Mouse (Mus musculus) hindbrain, embryonic 13.5 days (tissue): ENCODE data around the gene Heatr5b. TPM values are rescaled to one million over a fixed set of nuclear protein-coding genes. Genes with fewer than 3 reads are reported as not detected.
"Not testable (repeated sequence)": the region's sequence is repeated elsewhere in the genome, so short reads cannot be mapped to it uniquely, and the experiment has no call there.

Experiments used
- ATAC-seq: fragments of 200-750 bp; cut with Nextera tagmentation; 2 replicates; pipeline ENCODE4 v1.8.0; 2017; ENCODE audit warnings: moderate TSS enrichment; ENCODE audit not compliant: low FRiP score
- H3K27ac ChIP-seq: fragments of 300-500 bp; sonication (generic); 2 replicates; pipeline ENCODE4 v1.5.1; 2015; ENCODE audit warnings: inconsistent platforms, mild to moderate bottlenecking, moderate library complexity
- H3K27me3 ChIP-seq: fragments of 300-500 bp; sonication (generic); 2 replicates; pipeline ENCODE4 v1.6.1; 2015; ENCODE audit warnings: mild to moderate bottlenecking, inconsistent platforms
- H3K36me3 ChIP-seq: fragments of 300-500 bp; sonication (generic); 2 replicates; pipeline ENCODE4 v1.6.1; 2015; ENCODE audit warnings: mild to moderate bottlenecking, inconsistent platforms
- H3K4me1 ChIP-seq: fragments of 300-500 bp; sonication (generic); replicated peaks from 2 replicates; pipeline ENCODE4 v1.6.1; 2015; ENCODE audit warnings: inconsistent platforms
- H3K4me2 ChIP-seq: fragments of 300-500 bp; sonication (generic); 2 replicates; pipeline ENCODE4 v1.6.1; 2015; ENCODE audit warnings: inconsistent platforms, mild to moderate bottlenecking, moderate library complexity
- H3K4me3 ChIP-seq: fragments of 300-500 bp; sonication (generic); 2 replicates; pipeline ENCODE4 v1.5.1; 2015; ENCODE audit warnings: mild to moderate bottlenecking, inconsistent platforms
- H3K9ac ChIP-seq: fragments of 300-500 bp; sonication (generic); 2 replicates; pipeline ENCODE4 v1.6.1; 2015; ENCODE audit warnings: mild to moderate bottlenecking, inconsistent platforms
- H3K9me3 ChIP-seq: fragments of 300-500 bp; sonication (generic); 2 replicates; pipeline ENCODE4 v1.6.1; 2016; ENCODE audit warnings: inconsistent platforms
- WGBS: fragments of 180-500 bp; shearing (Covaris S2); methylation state at CpG from one replicate; pipeline ENCODE4 v1.1.7; 2015; 5-methylcytosine and 5-hydroxymethylcytosine counted together
- polyA plus RNA-seq: library from polyadenylated mRNA; unstranded; fragments of >200 nt; fragmentation: Nextera tagmentation; extraction: Ambion mirVana; gene quantifications from 2 replicates; pipeline ENCODE4 v1.2.1, GENCODE M21; 2015

Heatr5b gene
- polyA plus RNA-seq, 1 experiment from 2014 or later, result 20.4 TPM

DNA sequence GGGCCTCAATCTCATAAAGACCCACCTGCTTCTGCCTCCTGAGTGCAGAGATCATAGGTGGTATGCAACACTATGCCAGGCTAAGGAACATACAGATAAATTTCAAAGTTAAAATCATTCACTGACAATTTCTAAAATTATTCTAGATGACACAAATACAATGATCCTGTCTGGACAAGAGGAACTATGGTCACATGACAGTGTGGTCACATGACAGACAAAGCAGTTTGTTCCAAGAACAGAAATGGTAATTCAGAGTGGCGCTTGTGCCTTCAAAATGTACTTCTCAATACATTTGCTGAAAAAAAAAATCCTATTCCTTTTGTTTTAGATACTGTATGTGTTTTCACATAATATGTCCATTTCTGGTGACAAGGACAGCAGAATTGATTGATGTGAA, 37.9 kb downstream of the Heatr5b start:
- Histone ChIP-seq H3K9me3 (no peaks in the 10 kb centered on the region), H3K9ac (no peak overlapping the region), H3K27me3 (no peaks in the 10 kb centered on the region), H3K4me2 (no peak overlapping the region), H3K27ac (no peak overlapping the region), H3K4me3 (no peak overlapping the region), H3K36me3 (peaks cover 85% of the 10 kb centered on the region), H3K4me1 (no peaks in the 10 kb centered on the region)
- no peak for ATAC-seq
- WGBS, result 92% methylated on average over 1 of the region's 1 CpGs

DNA sequence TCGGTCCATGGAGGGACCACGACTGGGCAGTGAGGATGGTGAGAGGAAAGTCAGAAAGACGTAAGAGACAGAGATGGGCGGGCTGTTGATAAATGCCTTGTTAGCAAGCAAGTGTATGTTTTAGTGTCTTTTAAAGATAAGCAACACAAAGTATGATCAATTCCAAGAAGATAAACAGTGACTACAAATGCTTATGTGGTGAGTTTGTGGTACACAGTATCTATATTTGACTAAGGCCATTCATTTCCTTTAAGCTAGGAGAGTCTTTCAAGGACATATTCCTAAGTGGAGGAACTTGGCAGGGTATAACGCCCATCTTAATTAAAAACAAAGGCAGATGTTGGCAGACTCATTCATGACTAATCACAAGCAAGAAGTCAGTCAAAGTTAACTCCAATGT, 40.8 kb downstream of the Heatr5b start:
- Histone ChIP-seq H3K9me3 (no peaks in the 10 kb centered on the region), H3K4me3 (no peak overlapping the region), H3K4me2 (no peak overlapping the region), H3K9ac (no peak overlapping the region), H3K4me1 (no peaks in the 10 kb centered on the region), H3K27me3 (no peaks in the 10 kb centered on the region), H3K27ac (no peak overlapping the region), H3K36me3 (peaks cover 82% of the 10 kb centered on the region)
- no peak for ATAC-seq
- WGBS, result 91% methylated on average over 5 of the region's 5 CpGs

DNA sequence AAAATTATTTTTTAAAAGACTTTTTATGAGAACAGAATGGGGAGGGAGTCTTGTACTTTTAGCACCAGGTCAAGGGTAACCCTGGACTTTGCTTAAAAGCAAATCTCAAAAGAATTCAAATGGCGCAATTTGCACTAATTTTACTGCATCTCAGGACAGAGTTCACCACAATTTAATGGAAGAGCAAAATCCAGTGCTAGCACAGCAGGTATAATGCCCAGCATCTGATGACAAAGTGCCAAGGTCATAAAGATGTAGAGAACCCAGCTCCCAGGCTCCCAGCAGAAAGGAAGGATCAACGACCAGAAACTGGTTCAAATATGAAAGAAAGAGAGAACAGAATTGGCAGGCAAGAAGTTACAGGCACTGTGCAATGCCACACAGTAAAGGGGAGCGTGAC, 43.0 kb downstream of the Heatr5b start:
- Histone ChIP-seq H3K27ac (no peak overlapping the region), H3K36me3 (peaks cover 69% of the 10 kb centered on the region), H3K9ac (no peak overlapping the region), H3K4me3 (no peak overlapping the region), H3K9me3 (no peaks in the 10 kb centered on the region), H3K27me3 (no peaks in the 10 kb centered on the region), H3K4me2 (no peak overlapping the region), H3K4me1 (no peaks in the 10 kb centered on the region)
- WGBS, result 92% methylated on average over 3 of the region's 3 CpGs
- no peak for ATAC-seq

DNA sequence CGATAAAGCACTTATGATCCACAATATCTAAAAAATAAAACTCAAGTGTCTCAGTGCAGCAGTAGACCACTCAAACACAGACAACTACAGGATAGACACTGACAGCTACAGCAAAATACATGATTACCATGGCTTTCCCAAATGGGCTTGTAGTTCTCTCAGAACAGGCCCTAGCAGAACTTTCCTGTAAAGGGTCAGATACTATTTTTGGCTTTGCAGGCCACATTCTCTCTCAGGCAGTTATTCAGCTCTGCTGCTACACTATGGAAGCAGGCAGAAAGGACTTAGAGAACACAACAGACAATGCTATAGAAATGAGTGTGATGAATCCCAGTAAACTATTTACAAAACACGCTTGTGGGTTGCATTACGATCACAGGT, 43.5 kb downstream of the Heatr5b start:
- H3K27ac ChIP-seq, result no peak overlapping the region
- H3K4me3 ChIP-seq, result no peak overlapping the region
- no peaks in the 10 kb centered on the region for H3K9me3 ChIP-seq
- peaks cover 65% of the 10 kb centered on the region for H3K36me3 ChIP-seq
- no peak for ATAC-seq
- 92% methylated on average over 3 of the region's 3 CpGs for WGBS
- no peaks in the 10 kb centered on the region for H3K27me3 ChIP-seq
- no peaks in the 10 kb centered on the region for H3K4me1 ChIP-seq
- H3K4me2 ChIP-seq, result no peak overlapping the region
- H3K9ac ChIP-seq, result no peak overlapping the region

DNA sequence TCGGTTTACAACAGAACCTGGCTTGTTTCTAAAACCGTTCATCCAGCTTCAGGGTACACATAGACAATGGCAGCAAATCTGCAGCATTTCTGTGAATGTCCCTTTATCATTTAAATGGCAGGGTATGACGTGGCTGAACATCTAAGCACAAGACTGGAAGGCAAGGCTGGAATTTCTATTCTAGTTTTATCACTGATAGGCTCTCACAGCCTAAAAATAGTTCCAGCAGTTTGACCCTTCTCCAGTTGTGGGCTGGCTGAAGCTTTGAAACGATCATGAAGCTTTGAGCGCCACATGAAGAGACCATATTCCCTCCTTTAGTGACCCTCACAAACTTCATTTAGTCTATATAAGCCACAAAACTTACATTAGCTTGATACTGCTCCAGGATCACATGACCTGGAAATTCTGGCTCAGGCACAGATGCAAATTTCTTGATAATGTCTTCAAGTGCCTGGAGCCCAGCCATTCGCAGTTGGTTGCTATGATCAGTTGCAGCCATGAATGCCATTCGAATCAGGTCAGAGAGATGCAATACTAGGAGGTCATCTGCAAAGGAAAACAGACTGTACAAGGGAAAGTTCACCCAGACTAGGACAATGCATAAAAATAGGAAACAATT, 44.0 kb downstream of the Heatr5b start:
- Histone ChIP-seq H3K27ac (no peak overlapping the region), H3K4me1 (no peaks in the 10 kb centered on the region), H3K9ac (no peak overlapping the region), H3K4me2 (no peak overlapping the region), H3K9me3 (no peaks in the 10 kb centered on the region), H3K4me3 (no peak overlapping the region), H3K36me3 (peaks cover 60% of the 10 kb centered on the region), H3K27me3 (no peaks in the 10 kb centered on the region)
- no peak for ATAC-seq
- WGBS, result 79% methylated on average over 7 of the region's 7 CpGs

DNA sequence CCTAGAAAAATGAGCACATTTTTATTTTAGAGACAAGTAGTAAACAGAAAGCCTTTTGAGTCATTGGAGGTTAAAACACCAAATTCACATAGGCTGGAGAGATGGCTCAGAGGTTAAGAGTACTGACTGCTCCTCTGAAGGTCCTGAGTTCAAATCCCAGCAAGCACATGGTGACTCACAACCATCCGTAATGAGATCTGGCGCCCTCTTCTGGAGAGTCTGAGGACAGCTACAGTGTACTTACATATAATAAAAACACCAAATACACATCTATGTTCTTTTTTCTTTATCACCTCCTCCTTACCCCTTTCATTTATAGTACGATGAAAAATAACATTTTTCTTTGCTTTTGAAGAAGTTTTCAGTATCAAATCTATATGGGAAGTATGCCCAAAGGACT, 46.9 kb downstream of the Heatr5b start:
- not testable (repeated sequence) for H3K27ac ChIP-seq, H3K9ac ChIP-seq, H3K9me3 ChIP-seq, H3K4me2 ChIP-seq, ATAC-seq, H3K4me1 ChIP-seq, H3K27me3 ChIP-seq, H3K4me3 ChIP-seq
- peaks cover 47% of the 10 kb centered on the region for H3K36me3 ChIP-seq
- WGBS, result 82% methylated on average over 3 of the region's 3 CpGs

DNA sequence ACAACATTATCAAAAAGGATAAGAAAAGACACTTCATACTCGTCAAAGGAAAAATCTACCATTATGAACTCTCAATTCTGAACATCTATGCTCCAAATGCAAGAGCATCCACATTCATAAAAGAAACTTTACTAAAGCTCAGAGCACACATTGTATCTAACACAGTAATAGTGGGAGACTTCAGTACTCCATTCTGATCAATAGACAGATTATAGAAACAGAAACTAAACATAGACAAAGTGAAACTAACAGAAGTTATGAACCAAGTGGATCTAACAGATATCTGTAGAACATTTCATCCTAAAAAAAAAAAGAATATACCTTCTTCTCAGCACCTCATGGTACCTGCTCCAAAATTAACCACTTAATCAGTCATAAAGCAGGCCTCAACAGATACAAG, 56.4 kb downstream of the Heatr5b start:
- ATAC-seq, result no peak
- Histone ChIP-seq H3K9ac (no peak overlapping the region), H3K27ac (no peak overlapping the region), H3K4me2 (no peak overlapping the region), H3K4me3 (no peak overlapping the region), H3K4me1 (no peaks in the 10 kb centered on the region), H3K36me3 (peaks cover 56% of the 10 kb centered on the region), H3K9me3 (0 out of 2 replicates have a peak, but pooled peaks cover 3% of the 10 kb centered on the region), H3K27me3 (no peaks in the 10 kb centered on the region)
- 93% methylated on average over 1 of the region's 1 CpGs for WGBS

DNA sequence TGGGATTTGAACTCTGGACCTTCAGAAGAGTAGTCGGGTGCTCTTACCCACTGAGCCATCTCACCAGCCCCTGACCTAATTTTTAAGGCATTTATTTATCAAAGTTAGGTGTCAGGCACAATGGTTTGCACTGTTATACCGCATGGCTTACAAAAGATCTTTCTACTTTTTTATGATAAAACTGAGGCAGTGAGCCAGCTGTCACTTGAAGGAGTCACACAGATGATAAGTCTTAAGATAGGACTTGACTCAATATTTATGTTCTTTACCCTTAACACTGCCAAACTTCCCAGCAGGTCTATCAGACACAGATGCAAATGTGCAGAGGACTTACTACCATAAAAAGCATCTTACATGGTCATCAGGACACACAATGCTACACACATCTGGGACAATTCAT, 62.8 kb downstream of the Heatr5b start:
- peaks cover 62% of the 10 kb centered on the region for H3K36me3 ChIP-seq

DNA sequence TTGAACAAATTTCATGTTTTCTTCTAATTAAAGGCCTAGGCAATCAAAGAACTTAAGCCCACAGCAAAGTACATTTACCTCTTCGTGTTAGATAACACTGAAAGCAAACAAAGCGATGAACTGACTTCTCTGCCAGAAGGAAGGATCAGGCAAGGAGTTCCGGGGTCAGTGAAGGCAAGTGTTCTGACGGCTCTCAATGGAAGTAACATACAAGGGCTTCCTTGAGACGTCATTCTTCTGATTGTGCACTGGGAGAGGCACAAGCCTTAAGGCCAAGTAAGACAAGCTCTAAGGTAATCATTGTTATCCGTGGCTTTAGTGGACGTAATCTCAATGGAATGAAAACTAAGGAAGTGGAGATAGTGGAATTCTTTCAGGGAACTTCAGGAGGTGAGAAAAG, 64.2 kb downstream of the Heatr5b start:
- no peaks in the 10 kb centered on the region for H3K27me3 ChIP-seq
- no peak overlapping the region for H3K9ac ChIP-seq
- 84% methylated on average over 7 of the region's 7 CpGs for WGBS
- H3K4me1 ChIP-seq, result no peaks in the 10 kb centered on the region
- H3K4me3 ChIP-seq, result no peak overlapping the region
- H3K27ac ChIP-seq, result no peak overlapping the region
- peaks cover 67% of the 10 kb centered on the region for H3K36me3 ChIP-seq
- no peaks in the 10 kb centered on the region for H3K9me3 ChIP-seq
- no peak for ATAC-seq
- no peak overlapping the region for H3K4me2 ChIP-seq

More for the DNA sequence above, 62.8 kb downstream of the Heatr5b start:
- no peak for ATAC-seq
- 97% methylated on average over 2 of the region's 2 CpGs for WGBS
- Histone ChIP-seq H3K27me3 (no peaks in the 10 kb centered on the region), H3K4me3 (no peak overlapping the region), H3K4me1 (no peaks in the 10 kb centered on the region), H3K27ac (no peak overlapping the region), H3K9me3 (no peaks in the 10 kb centered on the region), H3K4me2 (no peak overlapping the region), H3K9ac (no peak overlapping the region)

DNA sequence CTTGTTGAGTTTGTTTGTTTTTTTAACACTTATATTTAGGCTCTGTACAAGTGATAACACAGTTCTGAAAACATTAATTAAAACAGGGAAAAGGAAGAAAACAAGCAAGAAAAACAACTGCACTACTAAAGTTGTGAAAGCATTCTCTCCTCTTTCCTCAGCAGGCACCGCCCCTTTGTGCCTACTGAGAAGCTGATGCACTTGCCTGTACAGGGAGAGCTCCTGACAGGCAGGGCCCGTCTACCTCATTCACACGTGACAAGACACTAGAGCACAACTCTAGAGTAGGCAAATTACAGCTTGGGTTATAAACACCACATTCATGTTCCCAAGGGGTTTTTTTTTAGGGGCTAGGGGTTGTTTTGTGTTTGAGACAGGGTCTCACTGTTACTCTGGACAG, 65.8 kb downstream of the Heatr5b start:
- H3K4me3 ChIP-seq, result no peak overlapping the region
- H3K27ac ChIP-seq, result no peak overlapping the region
- peaks cover 72% of the 10 kb centered on the region for H3K36me3 ChIP-seq
- ATAC-seq, result no peak
- H3K9me3 ChIP-seq, result no peaks in the 10 kb centered on the region
- H3K4me1 ChIP-seq, result no peaks in the 10 kb centered on the region
- 83% methylated on average over 3 of the region's 3 CpGs for WGBS
- H3K27me3 ChIP-seq, result no peaks in the 10 kb centered on the region
- no peak overlapping the region for H3K9ac ChIP-seq
- H3K4me2 ChIP-seq, result no peak overlapping the region

DNA sequence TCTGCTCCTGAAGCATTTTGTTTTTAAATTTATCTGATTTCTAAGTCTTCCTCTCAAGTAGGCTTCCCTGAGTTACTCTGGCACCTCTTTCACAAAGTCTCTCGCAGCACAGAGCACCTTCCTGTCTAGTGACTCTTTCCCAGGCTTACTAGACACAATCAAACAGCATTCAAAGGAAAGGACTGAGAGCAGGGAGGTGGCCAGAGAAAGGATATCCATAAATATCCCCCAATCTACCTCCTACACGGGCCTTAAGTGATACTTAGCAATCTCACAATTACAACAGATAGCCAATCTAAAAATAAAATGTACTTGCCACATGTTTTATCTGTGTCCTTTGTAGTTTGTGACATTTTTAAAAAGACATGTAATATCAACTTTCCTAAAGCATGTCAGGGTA, 66.2 kb downstream of the Heatr5b start:
- Histone ChIP-seq H3K4me1 (no peaks in the 10 kb centered on the region), H3K9me3 (no peaks in the 10 kb centered on the region), H3K9ac (no peak overlapping the region), H3K4me2 (no peak overlapping the region), H3K27me3 (no peaks in the 10 kb centered on the region), H3K27ac (no peak overlapping the region), H3K4me3 (no peak overlapping the region), H3K36me3 (peaks cover 76% of the 10 kb centered on the region)
- ATAC-seq, result no peak
- 84% methylated on average over 2 of the region's 2 CpGs for WGBS

DNA sequence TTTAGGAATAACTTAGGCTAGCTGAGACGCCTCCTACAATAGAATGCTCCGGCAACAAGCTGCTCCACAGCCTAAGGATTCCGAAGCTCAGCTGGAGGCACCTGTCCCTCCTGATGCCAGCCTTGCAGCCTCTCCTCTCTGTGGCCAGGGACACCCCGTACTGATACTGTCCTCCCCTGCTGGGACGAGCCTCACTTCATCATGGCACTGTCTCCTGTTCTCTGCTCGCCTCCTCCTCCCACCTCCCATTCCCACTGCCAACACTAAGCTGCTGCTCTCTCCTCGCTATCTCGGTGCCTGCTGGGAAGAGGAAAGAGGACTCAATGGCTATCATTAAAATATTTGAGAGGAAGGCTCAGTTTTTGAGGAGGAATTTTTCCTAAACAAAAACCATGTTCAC, 67.6 kb downstream of the Heatr5b start:
- no peak overlapping the region for H3K9ac ChIP-seq

DNA sequence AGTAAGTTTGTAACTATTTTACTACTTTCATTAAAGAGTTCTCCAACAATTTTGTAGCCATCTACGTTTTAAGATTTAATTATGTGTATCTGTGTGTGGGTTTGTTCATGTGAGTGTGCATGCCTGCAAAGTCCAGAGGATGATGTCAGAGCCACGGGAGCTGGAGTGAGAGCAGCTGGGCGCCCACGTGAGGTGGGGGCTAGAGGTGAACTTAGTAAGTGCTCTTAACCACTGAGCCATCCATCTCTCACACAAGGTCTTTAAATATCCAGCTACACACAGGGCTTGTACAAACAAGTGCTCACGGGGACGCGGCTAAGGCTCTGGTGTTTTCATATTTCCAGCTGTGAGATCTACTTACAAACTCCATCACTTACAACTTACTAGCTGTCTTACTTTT, 69.1 kb downstream of the Heatr5b start:
- H3K4me1 ChIP-seq, result no peaks in the 10 kb centered on the region
- no peak overlapping the region for H3K9ac ChIP-seq
- WGBS, result 86% methylated on average over 7 of the region's 7 CpGs
- H3K36me3 ChIP-seq, result peaks cover 72% of the 10 kb centered on the region
- H3K27ac ChIP-seq, result no peak overlapping the region
- no peak overlapping the region for H3K4me2 ChIP-seq
- no peak overlapping the region for H3K4me3 ChIP-seq
- no peak for ATAC-seq
- no peaks in the 10 kb centered on the region for H3K9me3 ChIP-seq
- no peaks in the 10 kb centered on the region for H3K27me3 ChIP-seq

More for the DNA sequence above, 67.6 kb downstream of the Heatr5b start:
- Histone ChIP-seq H3K9me3 (no peaks in the 10 kb centered on the region), H3K4me1 (no peaks in the 10 kb centered on the region), H3K4me3 (no peak overlapping the region), H3K27me3 (no peaks in the 10 kb centered on the region), H3K36me3 (peaks cover 71% of the 10 kb centered on the region), H3K4me2 (no peak overlapping the region), H3K27ac (no peak overlapping the region)
- no peak for ATAC-seq
- 79% methylated on average over 8 of the region's 8 CpGs for WGBS
